8 mouse cellular contexts compared by ENCODE assay signal in genomic region chr3:7027845-7028244, GRCm38 (mm10).
A peak's percentile ranks its signal among the peaks of the same experiment; 100 is the strongest.
DNase-seq lines count a peak whose midpoint lies in the region; ATAC-seq lines count a peak whose summit lies in the region.

No protein-coding gene starts in this region.

- H3K27me3 ChIP-seq in embryonic facial prominence, embryonic 10.5 days (replicated peaks; ENCODE audit: low read depth, poor library complexity, severe bottlenecking), result no peaks in the 10 kb centered on the region
- no peaks in the 10 kb centered on the region for H3K27me3 ChIP-seq in intestine, embryonic 14.5 days (replicated peaks; ENCODE audit: control insufficient read depth, insufficient read depth, low read length)
- no peaks in the 10 kb centered on the region for H3K27me3 ChIP-seq in neural tube, embryonic 14.5 days (ENCODE audit: control insufficient read depth, insufficient read depth, low read length)

- H3K9me3 ChIP-seq in embryonic facial prominence, embryonic 10.5 days, result no peaks in the 10 kb centered on the region
- no peaks in the 10 kb centered on the region for H3K9me3 ChIP-seq in intestine, embryonic 14.5 days (ENCODE audit: control insufficient read depth, low read length)
- no peaks in the 10 kb centered on the region for H3K9me3 ChIP-seq in neural tube, embryonic 14.5 days (ENCODE audit: control insufficient read depth, low read length)

- H3K27ac ChIP-seq in embryonic facial prominence, embryonic 10.5 days (replicated peaks), result no peak overlapping the region
- no peak overlapping the region for H3K27ac ChIP-seq in intestine, embryonic 14.5 days (ENCODE audit: low read depth)
- no peak overlapping the region for H3K27ac ChIP-seq in neural tube, embryonic 14.5 days (ENCODE audit: low read depth, low read length)

- 29% methylated on average over 5 of the region's 5 CpGs for WGBS in embryonic facial prominence, embryonic 10.5 days
- WGBS in intestine, embryonic 14.5 days, result 17% methylated on average over 5 of the region's 5 CpGs
- 18% methylated on average over 5 of the region's 5 CpGs for WGBS in neural tube, embryonic 14.5 days

- intact Hi-C loops in left cerebral cortex, postnatal 14 days (cut with DNase I), result no loop called here

- H3K4me3 ChIP-seq in embryonic facial prominence, embryonic 10.5 days, result no peak overlapping the region
- no peak overlapping the region for H3K4me3 ChIP-seq in intestine, embryonic 14.5 days (ENCODE audit: low read depth, low read length)
- no peak overlapping the region for H3K4me3 ChIP-seq in neural tube, embryonic 14.5 days (ENCODE audit: low read depth, low read length)

- H3K4me1 ChIP-seq in embryonic facial prominence, embryonic 10.5 days, result no peaks in the 10 kb centered on the region
- no peaks in the 10 kb centered on the region; the same call in 1 of the 2 replicates for H3K4me1 ChIP-seq in intestine, embryonic 14.5 days (replicated peaks; ENCODE audit: control insufficient read depth, insufficient read depth, low read length)
- no peaks in the 10 kb centered on the region for H3K4me1 ChIP-seq in neural tube, embryonic 14.5 days (ENCODE audit: control insufficient read depth, insufficient read depth, low read length)

- no peaks in the 10 kb centered on the region for H3K36me3 ChIP-seq in embryonic facial prominence, embryonic 10.5 days (replicated peaks)
- H3K36me3 ChIP-seq in intestine, embryonic 14.5 days (ENCODE audit: control insufficient read depth, insufficient read depth, low read length), result no peaks in the 10 kb centered on the region
- H3K36me3 ChIP-seq in neural tube, embryonic 14.5 days (ENCODE audit: control insufficient read depth, insufficient read depth, low read length), result no peaks in the 10 kb centered on the region

- no peak overlapping the region for H3K9ac ChIP-seq in intestine, embryonic 14.5 days (ENCODE audit: low read length)
- no peak overlapping the region for H3K9ac ChIP-seq in neural tube, embryonic 14.5 days (replicated peaks; ENCODE audit: low read depth, low read length)

- H3K4me2 ChIP-seq in intestine, embryonic 14.5 days (ENCODE audit: low read length), result no peak overlapping the region
- no peak overlapping the region for H3K4me2 ChIP-seq in neural tube, embryonic 14.5 days (ENCODE audit: low read depth, low read length)

- peak; percentile 1 for DNase-seq in cerebellum, adult 11 months
- DNase-seq in ZHBTc4 (ENCODE audit: low read depth, low spot score), result peak; percentile 73
- DNase-seq in embryonic facial prominence, embryonic 10.5 days (ENCODE audit: low spot score), result peak; percentile 62
- peak; percentile 73 for DNase-seq in intestine, embryonic 14.5 days (ENCODE audit: low spot score)
- DNase-seq in left cerebral cortex, postnatal 14 days (ENCODE audit: low spot score in 2 of 2), result peak; percentile 30 to 68
- DNase-seq in thymus, postnatal 25 days, result no peak

- ATAC-seq in cerebellum, adult (ENCODE audit: insufficient number of reproducible peaks, low FRiP score, low TSS enrichment), result no peak
- ATAC-seq in intestine, embryonic 14.5 days (replicated peaks; ENCODE audit: low FRiP score, low TSS enrichment, low read depth), result no peak
- ATAC-seq in neural tube, embryonic 14.5 days (ENCODE audit: low read depth), result peak; percentile 91
